Mouse (Mus musculus) myocyte (in vitro differentiated cells): ENCODE measurements around the gene Wdr31. TPM values are rescaled to one million over a fixed set of nuclear protein-coding genes. Genes with fewer than 3 reads are reported as not detected.
A peak's percentile ranks its signal among the peaks of the same experiment; 100 is the strongest.

Source experiments
- H3K27me3 ChIP-seq: one replicate; pipeline ENCODE4 v1.6.1; 2011; ENCODE audit not compliant: control insufficient read depth, insufficient read depth, insufficient read length
- H3K36me3 ChIP-seq: one replicate; pipeline ENCODE4 v1.6.1; 2011; ENCODE audit not compliant: control insufficient read depth, insufficient read depth
- H3K4me2 ChIP-seq: one replicate; pipeline ENCODE4 v1.6.1; 2011; ENCODE audit warnings: low read depth, control low read depth
- H3K4me3 ChIP-seq: one replicate; pipeline ENCODE4 v1.5.1; 2011; ENCODE audit warnings: mild to moderate bottlenecking, control low read depth, moderate library complexity
- H3K79me2 ChIP-seq: one replicate; pipeline ENCODE4 v1.6.1; 2011; ENCODE audit not compliant: control insufficient read depth, insufficient read depth
- H3ac ChIP-seq: one replicate; pipeline ENCODE4 v1.6.1; 2011; ENCODE audit not compliant: control insufficient read depth, insufficient read length
- CEBPB ChIP-seq: IDR thresholded peaks from 2 replicates; pipeline ENCODE4 v1.6.1; 2011; ENCODE audit warnings: mild to moderate bottlenecking, moderate library complexity; ENCODE audit not compliant: poor library complexity, insufficient read depth, severe bottlenecking
- E2F4 ChIP-seq: IDR thresholded peaks from one replicate; pipeline ENCODE4 v1.6.1; 2011; ENCODE audit warnings: mild to moderate bottlenecking, control low read depth, moderate library complexity; ENCODE audit not compliant: insufficient read depth
- MAX ChIP-seq: IDR thresholded peaks from one replicate; pipeline ENCODE4 v1.6.1; 2011; ENCODE audit warnings: low read depth, mild to moderate bottlenecking, control low read depth
- MYOD1 ChIP-seq, 3 experiments: IDR thresholded peaks; one replicate each; pipeline ENCODE4 v1.6.1; 2011; ENCODE audit warnings: control low read depth in 2 of 3, low read depth in 2 of 3, mild to moderate bottlenecking in 2 of 3, moderate library complexity in 1 of 3; ENCODE audit not compliant: insufficient read length in 2 of 3, control insufficient read depth in 1 of 3
- MYOG ChIP-seq, 3 experiments: IDR thresholded peaks; one replicate each; pipeline ENCODE4 v1.6.1; 2011; ENCODE audit warnings: control low read depth in 2 of 3, low read depth in 2 of 3, mild to moderate bottlenecking in 2 of 3; ENCODE audit not compliant: insufficient read length in 2 of 3, control insufficient read depth in 1 of 3, insufficient read depth in 1 of 3
- POLR2A ChIP-seq: IDR thresholded peaks from one replicate; pipeline ENCODE4 v1.6.1; 2011; ENCODE audit warnings: low read depth, mild to moderate bottlenecking, control low read depth, moderate library complexity; ENCODE audit not compliant: insufficient read length
- POLR2AphosphoS2 ChIP-seq: IDR thresholded peaks from one replicate; pipeline ENCODE4 v1.6.1; 2011; ENCODE audit warnings: low read depth, control low read depth; ENCODE audit not compliant: insufficient read length
- REST ChIP-seq: IDR thresholded peaks from one replicate; pipeline ENCODE4 v1.6.1; 2011; ENCODE audit warnings: mild to moderate bottlenecking, control low read depth, moderate library complexity; ENCODE audit not compliant: insufficient read depth, insufficient read length
- SRF ChIP-seq: IDR thresholded peaks from one replicate; pipeline ENCODE4 v1.6.1; 2011; ENCODE audit warnings: low read depth; ENCODE audit not compliant: control insufficient read depth, insufficient read length
- TCF12 ChIP-seq: IDR thresholded peaks from one replicate; pipeline ENCODE4 v1.6.1; 2011; ENCODE audit warnings: mild to moderate bottlenecking, control low read depth; ENCODE audit not compliant: poor library complexity, insufficient read depth, severe bottlenecking
- TCF3 ChIP-seq: IDR thresholded peaks from one replicate; pipeline ENCODE4 v1.6.1; 2011; ENCODE audit warnings: low read depth, control low read depth; ENCODE audit not compliant: insufficient read length
- USF1 ChIP-seq: IDR thresholded peaks from one replicate; pipeline ENCODE4 v1.6.1; 2011; ENCODE audit warnings: low read depth, mild to moderate bottlenecking, control low read depth, moderate library complexity
- polyA plus RNA-seq: library from polyadenylated mRNA; unstranded; fragments of >200 nt; fragmentation: generic; extraction: Trizol; gene quantifications from one replicate; pipeline ENCODE4 v1.2.1, GENCODE M21; 2012; ENCODE audit warnings: missing spikeins

Gene Wdr31
- polyA plus RNA-seq, 1 experiment = 3.3 TPM

GRCm38 (mm10) chr4:62463124-62463523 is 7.6 kb downstream of the Wdr31 start:
- H3K27me3 ChIP-seq = no peaks in the 10 kb centered on the region
- no peaks in the 10 kb centered on the region for H3K79me2 ChIP-seq
- TF ChIP-seq TCF3 = no peak
- no peak for TF ChIP-seq MYOG (IDR thresholded peaks at IDR 0.05; ENCODE audit: control insufficient read depth in 1 of 3, insufficient read depth in 1 of 3, insufficient read length in 2 of 3, low read depth in 2 of 3)
- no peak for TF ChIP-seq USF1
- TF ChIP-seq E2F4 = no peak
- TF ChIP-seq POLR2AphosphoS2 = no peak
- no peak for TF ChIP-seq REST
- TF ChIP-seq POLR2A = no peak
- TF ChIP-seq MYOD1 (IDR thresholded peaks at IDR 0.05; ENCODE audit: control insufficient read depth in 1 of 3, insufficient read length in 2 of 3, low read depth in 2 of 3) = no peak
- no peak for TF ChIP-seq SRF
- TF ChIP-seq TCF12 = no peak
- no peak for TF ChIP-seq MAX
- TF ChIP-seq CEBPB = no peak

GRCm38 (mm10) chr4:62460348-62460747 is 10.3 kb downstream of the Wdr31 start:
- no peaks in the 10 kb centered on the region for H3K27me3 ChIP-seq
- no peak overlapping the region for H3K4me2 ChIP-seq
- no peaks in the 10 kb centered on the region for H3K36me3 ChIP-seq
- H3K4me3 ChIP-seq = no peak overlapping the region
- no peaks in the 10 kb centered on the region for H3K79me2 ChIP-seq
- TF ChIP-seq MAX (no peak), TCF3 (peak; percentile 8), SRF (no peak), E2F4 (no peak), MYOD1 (IDR thresholded peaks at IDR 0.05; ENCODE audit: control insufficient read depth in 1 of 3, insufficient read length in 2 of 3, low read depth in 2 of 3) (peak in 2 of 3 experiments; percentile 84 to 89), REST (no peak), MYOG (IDR thresholded peaks at IDR 0.05; ENCODE audit: control insufficient read depth in 1 of 3, insufficient read depth in 1 of 3, insufficient read length in 2 of 3, low read depth in 2 of 3) (peak in 2 of 3 experiments; percentile 89 to 93)
- H3ac ChIP-seq = no peak overlapping the region

More at GRCm38 (mm10) chr4:62463124-62463523, 7.6 kb downstream of the Wdr31 start:
- H3ac ChIP-seq = no peak overlapping the region
- H3K4me2 ChIP-seq = no peak overlapping the region
- no peaks in the 10 kb centered on the region for H3K36me3 ChIP-seq
- no peak overlapping the region for H3K4me3 ChIP-seq

- Histone ChIP-seq H3ac (no peak overlapping the region), H3K36me3 (no peaks in the 10 kb centered on the region), H3K4me3 (no peak overlapping the region), H3K79me2 (no peaks in the 10 kb centered on the region), H3K27me3 (no peaks in the 10 kb centered on the region), H3K4me2 (no peak overlapping the region)
- peak; percentile 26 for TF ChIP-seq TCF12
- peak in 2 of 3 experiments; percentile 64 to 66 for TF ChIP-seq MYOD1 (IDR thresholded peaks at IDR 0.05; ENCODE audit: control insufficient read depth in 1 of 3, insufficient read length in 2 of 3, low read depth in 2 of 3)
- TF ChIP-seq MYOG (IDR thresholded peaks at IDR 0.05; ENCODE audit: control insufficient read depth in 1 of 3, insufficient read depth in 1 of 3, insufficient read length in 2 of 3, low read depth in 2 of 3) = peak in 2 of 3 experiments; percentile 37 to 57
- TF ChIP-seq TCF3 = no peak
These were observed 11.6 kb downstream of the Wdr31 start for GRCm38 (mm10) chr4:62459081-62459480.

GRCm38 (mm10) chr4:62454995-62455394 is 15.7 kb downstream of the Wdr31 start:
- no peak overlapping the region for H3ac ChIP-seq
- no peak overlapping the region for H3K4me2 ChIP-seq
- H3K4me3 ChIP-seq = no peak overlapping the region
- no peaks in the 10 kb centered on the region for H3K36me3 ChIP-seq
- H3K79me2 ChIP-seq = no peaks in the 10 kb centered on the region
- H3K27me3 ChIP-seq = no peaks in the 10 kb centered on the region
- TF ChIP-seq USF1 = no peak
- TF ChIP-seq SRF = no peak
- TF ChIP-seq POLR2A = no peak

GRCm38 (mm10) chr4:62440986-62441385 is 29.7 kb downstream of the Wdr31 start:
- H3K36me3 ChIP-seq = no peaks in the 10 kb centered on the region
- H3K79me2 ChIP-seq = no peaks in the 10 kb centered on the region
- no peak overlapping the region for H3K4me2 ChIP-seq
- TF ChIP-seq MYOD1 (IDR thresholded peaks at IDR 0.05; ENCODE audit: control insufficient read depth in 1 of 3, insufficient read length in 2 of 3, low read depth in 2 of 3) (no peak), MYOG (IDR thresholded peaks at IDR 0.05; ENCODE audit: control insufficient read depth in 1 of 3, insufficient read depth in 1 of 3, insufficient read length in 2 of 3, low read depth in 2 of 3) (no peak), USF1 (no peak), E2F4 (no peak), POLR2A (no peak), SRF (no peak), POLR2AphosphoS2 (no peak), CEBPB (no peak), TCF3 (no peak), REST (no peak), TCF12 (no peak), MAX (no peak)
- no peak overlapping the region for H3K4me3 ChIP-seq
- H3K27me3 ChIP-seq = no peaks in the 10 kb centered on the region
- no peak overlapping the region for H3ac ChIP-seq
